Mouse (Mus musculus): Measurements from ENCODE around the gene Ap3b1. TPM values are rescaled to one million over a fixed set of nuclear protein-coding genes. Genes with fewer than 3 reads are reported as not detected.

The Ap3b1 gene
- polyA plus RNA-seq, 1 experiment from 2014 or later, result 41.3 TPM

GRCm38 (mm10) chr13:94607035-94607860 is 248.5 kb downstream of the Ap3b1 start:
- Histone ChIP-seq H3K27ac (ENCODE audit: low read depth, low read length) (no peak overlapping the region), H3K9ac (ENCODE audit: low read length) (no peak overlapping the region), H3K9me3 (ENCODE audit: control insufficient read depth, low read length) (no peaks in the 10 kb centered on the region), H3K4me1 (replicated peaks; ENCODE audit: control insufficient read depth, insufficient read depth, low read length) (peaks cover 12% of the 10 kb centered on the region), H3K36me3 (ENCODE audit: control insufficient read depth, insufficient read depth, low read length) (no peaks in the 10 kb centered on the region), H3K27me3 (ENCODE audit: control insufficient read depth, insufficient read depth, low read length) (peaks cover 78% of the 10 kb centered on the region), H3K4me2 (ENCODE audit: low read depth, low read length, severe bottlenecking) (no peak overlapping the region), H3K4me3 (ENCODE audit: low read depth, low read length) (no peak overlapping the region)
- DNase-seq (ENCODE audit: low spot score) (peak; percentile 33), ATAC-seq (replicated peaks; ENCODE audit: low FRiP score) (no peak)
- 74% methylated on average over 9 of the region's 9 CpGs for WGBS

- DNase-seq (ENCODE audit: low spot score) (peak; percentile 49), ATAC-seq (replicated peaks; ENCODE audit: low FRiP score) (no peak; the same call in 1 of the 2 replicates)
- Histone ChIP-seq H3K4me2 (ENCODE audit: low read depth, low read length, severe bottlenecking) (no peak overlapping the region), H3K9me3 (ENCODE audit: control insufficient read depth, low read length) (no peaks in the 10 kb centered on the region), H3K9ac (ENCODE audit: low read length) (no peak overlapping the region), H3K4me1 (replicated peaks; ENCODE audit: control insufficient read depth, insufficient read depth, low read length) (peaks cover 12% of the 10 kb centered on the region), H3K36me3 (ENCODE audit: control insufficient read depth, insufficient read depth, low read length) (no peaks in the 10 kb centered on the region), H3K4me3 (ENCODE audit: low read depth, low read length) (no peak overlapping the region), H3K27me3 (ENCODE audit: control insufficient read depth, insufficient read depth, low read length) (peaks cover 76% of the 10 kb centered on the region), H3K27ac (ENCODE audit: low read depth, low read length) (no peak overlapping the region)
- 23% methylated on average over 7 of the region's 7 CpGs for WGBS
These were observed 249.1 kb downstream of the Ap3b1 start for GRCm38 (mm10) chr13:94607861-94608223.

GRCm38 (mm10) chr13:94608420-94608831 is 249.7 kb downstream of the Ap3b1 start:
- WGBS, result 2% methylated on average over 11 of the region's 11 CpGs
- Histone ChIP-seq H3K4me3 (ENCODE audit: low read depth, low read length) (no peak overlapping the region), H3K9me3 (ENCODE audit: control insufficient read depth, low read length) (no peaks in the 10 kb centered on the region), H3K4me1 (replicated peaks; ENCODE audit: control insufficient read depth, insufficient read depth, low read length) (peaks cover 12% of the 10 kb centered on the region), H3K4me2 (ENCODE audit: low read depth, low read length, severe bottlenecking) (no peak overlapping the region), H3K27ac (ENCODE audit: low read depth, low read length) (no peak overlapping the region), H3K36me3 (ENCODE audit: control insufficient read depth, insufficient read depth, low read length) (no peaks in the 10 kb centered on the region), H3K27me3 (ENCODE audit: control insufficient read depth, insufficient read depth, low read length) (peaks cover 74% of the 10 kb centered on the region), H3K9ac (ENCODE audit: low read length) (no peak overlapping the region)
- DNase-seq (ENCODE audit: low spot score) (peak; percentile 85), ATAC-seq (replicated peaks; ENCODE audit: low FRiP score) (peak; percentile 90)

GRCm38 (mm10) chr13:94608947-94609346 is 250.2 kb downstream of the Ap3b1 start:
- Histone ChIP-seq H3K9ac (ENCODE audit: low read length) (no peak overlapping the region), H3K36me3 (ENCODE audit: control insufficient read depth, insufficient read depth, low read length) (no peaks in the 10 kb centered on the region), H3K4me3 (ENCODE audit: low read depth, low read length) (no peak overlapping the region), H3K4me1 (replicated peaks; ENCODE audit: control insufficient read depth, insufficient read depth, low read length) (peaks cover 12% of the 10 kb centered on the region), H3K27ac (ENCODE audit: low read depth, low read length) (no peak overlapping the region), H3K9me3 (ENCODE audit: control insufficient read depth, low read length) (no peaks in the 10 kb centered on the region), H3K27me3 (ENCODE audit: control insufficient read depth, insufficient read depth, low read length) (peaks cover 72% of the 10 kb centered on the region), H3K4me2 (ENCODE audit: low read depth, low read length, severe bottlenecking) (no peak overlapping the region)
- peak; percentile 42 for ATAC-seq (replicated peaks; ENCODE audit: low FRiP score)
- 28% methylated on average over 10 of the region's 10 CpGs for WGBS
- peak; percentile 61 for DNase-seq (ENCODE audit: low spot score)

Small RNA genes lying within 50 kb of the gene (microRNA-seq; reads per million reads assigned to microRNA genes)
- not detected for gene Gm25109 (ENCODE audit: insufficient number of aligned reads)

Other genes with a start within 250 kb of the Ap3b1 start
- gene Scamp1, start 73.1 kb upstream of the Ap3b1 start, polyA plus RNA-seq (2014; fragmentation: Nextera tagmentation; extraction: Ambion mirVana), result 36.1 and 39.7 TPM in 2 replicates